Mouse (Mus musculus) heart, embryonic 10.5 days (tissue): ENCODE data around the gene Wdr1. TPM values are rescaled to one million over a fixed set of nuclear protein-coding genes. Genes with fewer than 3 reads are reported as not detected.
A peak's percentile ranks its signal among the peaks of the same experiment; 100 is the strongest.
"Not testable (repeated sequence)": the region's sequence is repeated elsewhere in the genome, so short reads cannot be mapped to it uniquely, and the experiment has no call there.

Source experiments
- DNase-seq: peaks from one replicate; pipeline ENCODE4 v3.0.0-alpha.2; 2017; ENCODE audit warnings: low spot score
- H3K27ac ChIP-seq: fragments of 300-500 bp; sonication (generic); 2 replicates; pipeline ENCODE4 v1.5.1; 2016; ENCODE audit warnings: mild to moderate bottlenecking
- H3K27me3 ChIP-seq: fragments of 300-500 bp; sonication (generic); 2 replicates; pipeline ENCODE4 v1.6.1; 2016; ENCODE audit warnings: mild to moderate bottlenecking; ENCODE audit not compliant: poor library complexity, insufficient read depth, severe bottlenecking
- H3K36me3 ChIP-seq: fragments of 300-500 bp; sonication (generic); 2 replicates; pipeline ENCODE4 v1.6.1; 2016; ENCODE audit warnings: mild to moderate bottlenecking, moderate library complexity
- H3K4me1 ChIP-seq: fragments of 300-500 bp; sonication (generic); 2 replicates; pipeline ENCODE4 v1.6.1; 2016; ENCODE audit warnings: mild to moderate bottlenecking
- H3K4me3 ChIP-seq: fragments of 300-500 bp; sonication (generic); 2 replicates; pipeline ENCODE4 v1.5.1; 2016; ENCODE audit warnings: mild to moderate bottlenecking, moderate library complexity
- H3K9me3 ChIP-seq: fragments of 300-500 bp; sonication (generic); 2 replicates; pipeline ENCODE4 v1.6.1; 2016; ENCODE audit warnings: mild to moderate bottlenecking, moderate library complexity
- WGBS: fragments of 180-500 bp; shearing (Covaris S2); methylation state at CpG from one replicate; pipeline ENCODE4 v1.1.7; 2016; 5-methylcytosine and 5-hydroxymethylcytosine counted together
- polyA plus RNA-seq: library from polyadenylated mRNA; unstranded; fragments of >200 nt; fragmentation: Nextera tagmentation; extraction: Ambion mirVana; gene quantifications from 2 replicates; pipeline ENCODE4 v1.2.1, GENCODE M21; 2016

Gene Wdr1
- polyA plus RNA-seq, result 243 and 286 TPM in 2 replicates

DNA sequence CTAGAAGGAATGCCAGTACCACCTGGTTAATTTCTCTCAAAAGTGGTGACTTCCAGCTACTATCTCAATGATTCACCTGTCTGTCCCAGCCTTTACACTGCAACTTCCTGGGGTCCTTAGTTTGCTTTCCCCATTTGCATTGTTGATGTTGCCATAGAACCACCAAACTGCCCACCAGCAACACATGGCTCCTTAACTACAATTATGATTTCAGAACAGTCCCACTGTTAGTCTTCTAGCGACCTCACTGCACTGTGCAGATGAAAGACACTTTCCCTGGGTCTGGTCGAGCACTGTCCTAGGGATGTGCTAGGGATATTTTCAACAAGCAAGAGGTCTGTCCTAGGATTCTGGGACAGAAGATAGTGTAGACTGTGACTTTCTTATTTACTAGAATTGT lies at the start of gene Wdr1:
Gene Wdr1 (minus strand): TSS at position 101 of the 400 bp plus-strand sequence.
- no peak for DNase-seq

DNA sequence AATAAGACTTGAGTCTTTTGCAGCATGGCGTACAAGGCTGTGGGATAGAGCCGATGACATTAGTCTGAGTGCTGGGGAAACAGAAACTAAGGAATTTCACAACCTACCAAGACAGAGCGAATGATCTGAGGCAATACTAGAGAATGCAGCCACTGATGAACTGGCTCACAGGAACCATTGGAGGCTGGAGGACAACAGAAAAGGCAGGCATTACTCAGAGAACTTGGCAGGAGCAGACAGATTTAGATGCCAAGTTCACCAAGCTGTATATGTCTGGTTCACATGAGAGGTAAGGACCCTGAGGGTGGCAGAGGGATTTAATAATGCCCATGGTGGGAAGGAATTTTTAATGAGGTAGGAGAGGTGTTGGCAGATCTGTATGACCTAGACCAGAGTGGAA lies 48.1 kb upstream of the Wdr1 start:
- H3K27me3 ChIP-seq, result no peaks in the 10 kb centered on the region
- no peak overlapping the region for H3K27ac ChIP-seq
- H3K4me3 ChIP-seq, result no peak overlapping the region
- H3K9me3 ChIP-seq, result no peaks in the 10 kb centered on the region
- H3K4me1 ChIP-seq, result no peaks in the 10 kb centered on the region
- WGBS, result 89% methylated on average over 3 of the region's 3 CpGs
- no peak for DNase-seq
- H3K36me3 ChIP-seq, result no peaks in the 10 kb centered on the region

More for the DNA sequence above, at the start of gene Wdr1:
- WGBS, result 76% methylated on average over 2 of the region's 2 CpGs
- Histone ChIP-seq H3K27me3 (no peaks in the 10 kb centered on the region), H3K9me3 (no peaks in the 10 kb centered on the region), H3K4me1 (peaks cover 37% of the 10 kb centered on the region), H3K4me3 (peak within 1 kb of the TSS; percentile 96), H3K36me3 (peaks cover 19% of the 10 kb centered on the region), H3K27ac (peak within 1 kb of the TSS; percentile 99)

GRCm38 (mm10) chr5:38608219-38608618 lies 45.2 kb upstream of the Wdr1 start:
- 82% methylated on average over 4 of the region's 4 CpGs for WGBS
- not testable (repeated sequence) for H3K27me3 ChIP-seq, H3K4me3 ChIP-seq, H3K36me3 ChIP-seq, H3K27ac ChIP-seq, DNase-seq, H3K9me3 ChIP-seq, H3K4me1 ChIP-seq

- Histone ChIP-seq H3K27me3 (no peaks in the 10 kb centered on the region), H3K4me3 (peak overlapping the region; percentile 32; the same call in 1 of the 2 replicates), H3K4me1 (no peaks in the 10 kb centered on the region), H3K27ac (no peak overlapping the region), H3K9me3 (no peaks in the 10 kb centered on the region), H3K36me3 (no peaks in the 10 kb centered on the region)
- WGBS, result 51% methylated on average over 11 of the region's 11 CpGs
- no peak for DNase-seq
Observed at GRCm38 (mm10) chr5:38598647-38599304, 35.8 kb upstream of the Wdr1 start.

GRCm38 (mm10) chr5:38588924-38589323 lies 25.9 kb upstream of the Wdr1 start:
- H3K9me3 ChIP-seq, result no peaks in the 10 kb centered on the region
- 50% methylated on average over 9 of the region's 9 CpGs for WGBS
- no peak overlapping the region for H3K27ac ChIP-seq
- no peak for DNase-seq
- no peaks in the 10 kb centered on the region for H3K36me3 ChIP-seq
- H3K4me3 ChIP-seq, result no peak overlapping the region
- no peaks in the 10 kb centered on the region for H3K27me3 ChIP-seq
- no peaks in the 10 kb centered on the region; the same call in 1 of the 2 replicates for H3K4me1 ChIP-seq

- no peak overlapping the region for H3K4me3 ChIP-seq
- H3K4me1 ChIP-seq, result no peaks in the 10 kb centered on the region; the same call in 1 of the 2 replicates
- H3K27ac ChIP-seq, result no peak overlapping the region
- H3K9me3 ChIP-seq, result no peaks in the 10 kb centered on the region
- no peak for DNase-seq
- 73% methylated on average over 2 of the region's 2 CpGs for WGBS
- no peaks in the 10 kb centered on the region for H3K27me3 ChIP-seq
- H3K36me3 ChIP-seq, result no peaks in the 10 kb centered on the region
Observed at GRCm38 (mm10) chr5:38585450-38585849, 22.4 kb upstream of the Wdr1 start.

DNA sequence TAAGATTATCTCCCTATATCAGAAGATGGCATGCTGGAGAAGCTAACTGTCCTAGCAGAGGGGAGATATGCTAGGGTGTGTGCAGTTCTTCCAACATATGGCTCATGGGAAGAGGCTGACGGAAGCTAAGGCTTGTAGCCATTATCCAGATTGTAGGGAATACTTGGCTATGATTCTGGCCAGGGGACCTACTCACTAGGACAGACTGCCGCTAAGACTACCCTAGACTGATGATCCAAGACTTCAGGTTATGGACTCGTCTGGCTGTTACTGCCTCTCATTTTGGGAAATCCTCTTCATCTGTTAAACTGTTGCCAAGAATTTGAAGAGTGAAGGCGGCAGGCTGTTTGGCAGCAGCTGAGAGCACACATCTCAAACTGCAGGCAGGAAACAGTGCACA lies 20.0 kb upstream of the Wdr1 start:
- H3K9me3 ChIP-seq, result no peaks in the 10 kb centered on the region
- no peak for DNase-seq
- H3K27me3 ChIP-seq, result no peaks in the 10 kb centered on the region
- no peaks in the 10 kb centered on the region for H3K36me3 ChIP-seq
- WGBS, result 78% methylated on average over 4 of the region's 4 CpGs
- H3K4me3 ChIP-seq, result no peak overlapping the region
- no peaks in the 10 kb centered on the region for H3K4me1 ChIP-seq
- no peak overlapping the region for H3K27ac ChIP-seq

GRCm38 (mm10) chr5:38580703-38581102 lies 17.7 kb upstream of the Wdr1 start:
- no peak overlapping the region for H3K27ac ChIP-seq
- no peaks in the 10 kb centered on the region for H3K36me3 ChIP-seq
- H3K9me3 ChIP-seq, result no peaks in the 10 kb centered on the region
- H3K4me3 ChIP-seq, result no peak overlapping the region
- 31% methylated on average over 6 of the region's 6 CpGs for WGBS
- H3K4me1 ChIP-seq, result no peaks in the 10 kb centered on the region
- H3K27me3 ChIP-seq, result no peaks in the 10 kb centered on the region
- DNase-seq, result no peak

GRCm38 (mm10) chr5:38570876-38571275 lies 7.9 kb upstream of the Wdr1 start:
- no peaks in the 10 kb centered on the region for H3K36me3 ChIP-seq
- H3K9me3 ChIP-seq, result no peaks in the 10 kb centered on the region
- H3K27me3 ChIP-seq, result no peaks in the 10 kb centered on the region
- H3K27ac ChIP-seq, result no peak overlapping the region
- WGBS, result 65% methylated on average over 2 of the region's 2 CpGs
- no peak overlapping the region for H3K4me3 ChIP-seq
- H3K4me1 ChIP-seq, result 0 out of 2 replicates have a peak, but pooled peaks cover 4% of the 10 kb centered on the region
- no peak for DNase-seq

- Histone ChIP-seq H3K4me3 (no peak overlapping the region), H3K4me1 (0 out of 2 replicates have a peak, but pooled peaks cover 4% of the 10 kb centered on the region), H3K27ac (no peak overlapping the region), H3K9me3 (no peaks in the 10 kb centered on the region), H3K27me3 (no peaks in the 10 kb centered on the region), H3K36me3 (no peaks in the 10 kb centered on the region)
- no peak for DNase-seq
Observed at GRCm38 (mm10) chr5:38568652-38569051, 5.6 kb upstream of the Wdr1 start.

DNA sequence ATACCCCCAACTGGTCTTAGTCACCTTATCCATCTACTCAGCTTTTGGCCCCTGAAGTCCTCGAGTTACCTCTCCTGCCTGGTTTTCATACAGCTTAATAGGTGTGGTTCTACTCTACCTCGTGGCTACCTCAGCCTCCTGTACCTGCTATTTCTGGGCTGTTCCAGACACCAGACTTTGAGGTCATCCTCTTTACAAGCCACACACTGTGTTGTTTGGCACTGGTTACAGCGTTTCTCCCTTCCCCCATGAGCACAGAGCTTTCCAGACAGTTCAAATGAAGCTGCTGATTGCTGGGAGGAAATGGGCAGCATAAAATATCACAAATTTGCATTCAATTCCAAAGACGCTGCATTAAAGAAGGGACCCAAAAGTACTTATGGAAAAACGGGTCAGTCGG lies 1.8 kb upstream of the Wdr1 start:
- Histone ChIP-seq H3K9me3 (no peaks in the 10 kb centered on the region), H3K4me3 (no peak overlapping the region), H3K27me3 (no peaks in the 10 kb centered on the region), H3K4me1 (peaks cover 23% of the 10 kb centered on the region), H3K27ac (no peak overlapping the region), H3K36me3 (peaks cover 3% of the 10 kb centered on the region; the same call in 1 of the 2 replicates)
- DNase-seq, result no peak
- WGBS, result 70% methylated on average over 6 of the region's 6 CpGs

- under 1% methylated on average over 78 of the region's 79 CpGs for WGBS
Observed at GRCm38 (mm10) chr5:38561426-38562024, 1.5 kb downstream of the Wdr1 start.

DNA sequence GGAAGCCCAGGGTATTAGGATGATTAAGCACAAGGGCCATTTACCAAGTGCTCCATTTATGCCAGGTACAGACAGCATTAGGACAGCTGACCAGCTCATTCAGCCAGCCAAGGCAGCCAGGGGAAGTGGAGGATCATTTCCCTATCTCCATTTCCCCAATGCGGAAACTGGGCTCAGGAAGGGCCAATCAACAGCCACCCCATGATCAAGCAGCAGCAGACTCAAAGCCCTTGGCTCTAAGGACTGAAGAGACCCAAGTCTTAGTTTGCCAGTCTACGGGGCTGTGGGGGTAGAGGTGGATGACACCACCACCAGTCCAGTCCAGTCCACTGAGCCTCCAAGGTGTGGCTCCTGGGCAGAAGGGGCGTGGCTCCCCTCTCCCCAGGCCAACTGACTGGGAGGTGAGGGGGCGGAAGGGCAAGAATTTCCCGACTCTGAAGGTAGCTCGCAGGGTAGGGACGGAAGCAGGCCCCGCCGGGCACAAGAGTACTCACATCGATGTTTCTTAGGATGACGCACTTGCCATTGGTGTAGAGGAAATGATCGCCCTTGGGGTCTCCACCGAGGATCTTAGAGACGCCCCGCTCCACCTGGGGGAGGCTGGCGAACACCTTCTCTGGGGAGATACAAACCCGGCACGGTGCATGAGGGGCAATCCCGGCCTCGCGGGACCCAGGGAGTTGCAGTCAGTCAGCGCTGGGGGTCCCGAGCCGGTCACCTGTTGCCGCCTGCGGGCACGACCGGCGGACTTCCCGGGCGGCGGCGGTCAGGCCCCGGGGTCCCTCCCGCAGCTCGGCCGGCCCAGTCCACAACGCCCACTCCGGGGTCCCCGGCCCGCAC lies 2.2 kb downstream of the Wdr1 start:
- Histone ChIP-seq H3K27me3 (no peaks in the 10 kb centered on the region), H3K4me3 (peak overlapping the region; percentile 96), H3K36me3 (peaks cover 40% of the 10 kb centered on the region), H3K4me1 (peaks cover 55% of the 10 kb centered on the region), H3K9me3 (no peaks in the 10 kb centered on the region), H3K27ac (peak overlapping the region; percentile 99)
- WGBS, result under 1% methylated on average over 39 of the region's 41 CpGs
- DNase-seq, result peak; percentile 85

More at GRCm38 (mm10) chr5:38561426-38562024, 1.5 kb downstream of the Wdr1 start:
- peak; percentile 98 for DNase-seq
- Histone ChIP-seq H3K4me3 (peak overlapping the region; percentile 96), H3K36me3 (peaks cover 33% of the 10 kb centered on the region), H3K27me3 (no peaks in the 10 kb centered on the region), H3K4me1 (peaks cover 49% of the 10 kb centered on the region), H3K9me3 (no peaks in the 10 kb centered on the region), H3K27ac (peak overlapping the region; percentile 99)
